22 mouse cellular contexts compared by ENCODE assay signal in genomic region chr17:88587371-88587770, GRCm38 (mm10).
"Had no signal": no experiment of that assay in that cellular context is flagged by ENCODE, and none has a peak within 500 bp of the region (broad histone marks: within the 10 kb centered on the region; RNA-seq: fewer than 3 reads in every experiment).

No protein-coding gene starts in this region.

- H3K4me3 ChIP-seq: heart, embryonic 10.5 days; heart, embryonic 12.5 days; hindbrain, embryonic 10.5 days; hindbrain, embryonic 12.5 days; intestine, embryonic 15.5 days; limb, embryonic 10.5 days; limb, embryonic 12.5 days; liver, embryonic 13.5 days; liver, embryonic 15.5 days had no signal

- DNase-seq: gastrocnemius, postnatal 14 days; gastrocnemius, postnatal 36 days; heart, adult 11 months; heart, postnatal 10 days; heart, postnatal 4 days; kidney, adult 18-20 months; kidney, adult 8-10 months; kidney, postnatal 10 days; kidney, postnatal 25 days; kidney, postnatal 4 days; liver; liver, embryonic 13.5 days; liver, postnatal 0 days had no signal

- H3K27ac ChIP-seq: heart, embryonic 10.5 days; hindbrain, embryonic 10.5 days; hindbrain, embryonic 12.5 days; hindbrain, embryonic 14.5 days; intestine, embryonic 15.5 days; limb, embryonic 10.5 days; limb, embryonic 12.5 days; liver, embryonic 13.5 days; liver, embryonic 15.5 days had no signal
